Mouse (Mus musculus) spleen, postnatal 4 days (tissue): ENCODE data around the gene Shank3.

Experiments used
- DNase-seq, 2 experiments: peaks; one replicate each; pipeline ENCODE4 v3.0.0; 2022; ENCODE audit warnings: low spot score in 2 of 2

Shank3 gene

GRCm38 (mm10) chr15:89557179-89557995 is 58.0 kb downstream of the Shank3 start:
- DNase-seq: no peak

- no peak for DNase-seq
These were observed 58.6 kb downstream of the Shank3 start for GRCm38 (mm10) chr15:89557996-89558390.

- no peak for DNase-seq
These were observed 59.8 kb downstream of the Shank3 start for GRCm38 (mm10) chr15:89559202-89559731.

GRCm38 (mm10) chr15:89568114-89568513 is 68.7 kb downstream of the Shank3 start, which contains the start of gene Acr:
Gene Acr, plus strand, starts transcription at chr15:89568326.
- no peak for DNase-seq

GRCm38 (mm10) chr15:89572147-89572546 is 72.7 kb downstream of the Shank3 start:
- no peak for DNase-seq

- no peak for DNase-seq
These were observed 83.1 kb downstream of the Shank3 start for GRCm38 (mm10) chr15:89582494-89582893.

GRCm38 (mm10) chr15:89585101-89585500 is 85.7 kb downstream of the Shank3 start:
- DNase-seq: no peak

- DNase-seq: no peak
These were observed 86.2 kb downstream of the Shank3 start for GRCm38 (mm10) chr15:89585631-89586030.

- DNase-seq: no peak
These were observed 89.7 kb downstream of the Shank3 start for GRCm38 (mm10) chr15:89589146-89589545.

- no peak for DNase-seq
These were observed 91.9 kb downstream of the Shank3 start for GRCm38 (mm10) chr15:89591317-89591716.

GRCm38 (mm10) chr15:89591723-89592455 is 92.5 kb downstream of the Shank3 start, which contains the start of gene Rabl2:
Gene Rabl2, minus strand, starts transcription at chr15:89591923.
- peak; percentile 79 to 89 for DNase-seq

- DNase-seq: peak in 1 of 2 experiments; percentile 8
These were observed 93.1 kb downstream of the Shank3 start for GRCm38 (mm10) chr15:89592548-89592947.

GRCm38 (mm10) chr15:89605822-89606570 is 106.6 kb downstream of the Shank3 start:
- no peak for DNase-seq

- no peak for DNase-seq
These were observed 108.1 kb downstream of the Shank3 start for GRCm38 (mm10) chr15:89607480-89607879.

- no peak for DNase-seq
These were observed 108.5 kb downstream of the Shank3 start for GRCm38 (mm10) chr15:89607888-89608287.
